Mouse (Mus musculus): ENCODE data around the gene Iqcd.

Gene Iqcd

DNA sequence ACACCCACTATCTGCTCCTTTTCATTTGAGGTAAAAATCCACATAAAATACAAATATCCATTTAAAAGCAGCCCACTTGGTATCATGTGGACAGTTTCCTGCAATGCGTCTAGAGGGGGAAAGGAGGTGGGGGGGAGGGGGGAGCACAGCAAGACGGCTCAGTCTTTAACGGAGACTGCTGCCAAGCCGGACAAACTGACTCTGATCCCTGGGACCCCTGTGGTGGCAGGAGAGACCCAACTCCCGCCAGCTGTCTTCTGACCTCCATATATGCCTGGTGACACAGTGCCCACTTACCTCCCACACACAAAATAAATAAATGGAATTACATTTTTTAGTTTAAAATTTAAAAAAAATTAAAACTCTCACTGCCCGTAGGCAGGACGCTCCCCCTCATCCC, 14.7 kb downstream of the Iqcd start:
- DNase-seq (ENCODE audit: low read depth, low spot score), result no peak

- DNase-seq (ENCODE audit: low read depth, low spot score), result peak; percentile 90
Measured at GRCm38 (mm10) chr5:120604839-120605238, 16.0 kb downstream of the Iqcd start.

- peak; percentile 70 for DNase-seq (ENCODE audit: low read depth, low spot score)
Measured at GRCm38 (mm10) chr5:120605241-120605661, 16.4 kb downstream of the Iqcd start.

GRCm38 (mm10) chr5:120605688-120606087, 16.9 kb downstream of the Iqcd start:
- peak; percentile 97 for DNase-seq (ENCODE audit: low read depth, low spot score)

DNA sequence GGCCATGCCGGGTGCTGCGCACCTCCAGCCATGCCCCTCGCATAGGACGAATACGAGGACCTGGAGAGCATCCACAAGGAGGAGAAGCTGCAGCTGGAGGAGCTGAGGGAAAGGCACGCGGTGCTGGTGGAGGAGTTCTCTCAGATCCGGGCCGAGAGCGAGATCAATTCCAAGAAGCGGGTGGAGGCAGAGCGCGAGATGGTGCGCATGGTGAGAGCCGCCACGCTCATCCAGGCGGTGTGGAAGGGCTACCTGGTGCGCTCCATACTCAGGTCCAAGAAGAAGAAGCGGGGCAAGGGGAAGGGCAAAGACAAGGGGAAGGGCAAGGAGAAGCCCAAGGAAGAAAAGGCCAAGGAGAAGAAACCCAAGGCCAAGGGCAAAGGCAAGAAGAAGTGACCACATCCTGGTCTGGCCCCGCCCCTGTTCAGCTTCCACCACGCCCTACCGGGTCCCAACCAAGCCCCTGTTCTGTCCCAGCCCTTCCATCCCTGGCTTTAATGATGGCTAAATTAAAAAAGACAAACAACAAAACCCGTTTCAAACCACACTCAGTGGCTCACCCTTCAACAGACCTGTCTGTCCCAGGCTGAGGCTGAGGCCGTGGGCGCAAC, 17.9 kb downstream of the Iqcd start:
- no peak for DNase-seq (ENCODE audit: low read depth, low spot score)

DNA sequence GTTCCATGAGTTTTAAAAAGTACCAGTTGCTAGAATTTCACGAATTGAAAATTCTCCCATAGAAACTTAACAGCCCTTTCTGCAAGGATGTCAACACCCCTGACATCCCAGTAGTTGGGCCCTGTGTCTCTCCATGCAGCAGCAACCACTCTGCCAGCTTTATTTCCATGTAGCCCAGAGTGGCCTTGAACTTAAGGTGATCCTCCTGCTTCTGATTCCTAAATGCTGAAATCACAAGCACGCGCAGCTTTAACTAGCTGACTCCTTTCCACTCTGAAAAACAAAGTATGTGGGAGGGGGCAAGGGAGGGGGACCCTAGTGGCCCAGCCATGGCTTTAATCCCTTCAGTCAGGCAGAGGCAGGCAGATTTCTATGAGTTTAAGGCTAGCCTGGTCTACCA, 18.5 kb downstream of the Iqcd start:
- DNase-seq (ENCODE audit: low read depth, low spot score), result peak; percentile 53

GRCm38 (mm10) chr5:120609246-120609775, 20.5 kb downstream of the Iqcd start:
- DNase-seq (ENCODE audit: low read depth, low spot score), result no peak

DNA sequence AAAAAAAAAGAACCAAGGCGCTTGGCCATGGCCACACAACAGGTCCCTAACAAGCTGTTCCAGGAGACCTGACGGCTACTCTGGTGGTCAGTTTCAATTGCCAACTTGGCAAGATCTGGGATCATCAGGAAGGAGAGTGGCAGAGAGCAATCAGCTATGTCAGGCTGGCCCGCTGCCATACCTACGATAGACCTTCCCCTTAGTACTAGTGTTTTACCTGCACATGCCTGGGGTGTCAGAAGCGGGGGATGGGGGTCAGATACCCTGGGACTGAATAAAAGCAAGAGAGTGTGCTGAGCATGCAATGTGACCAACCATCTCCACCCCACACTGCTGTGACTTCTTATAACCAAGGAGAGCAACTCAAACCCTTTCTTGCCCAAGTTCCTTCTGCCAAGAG, 22.1 kb downstream of the Iqcd start:
- DNase-seq (ENCODE audit: low read depth, low spot score), result no peak

- no peak for DNase-seq (ENCODE audit: low read depth, low spot score)
Measured at GRCm38 (mm10) chr5:120611416-120611815, 22.6 kb downstream of the Iqcd start.

GRCm38 (mm10) chr5:120612442-120612821, 23.6 kb downstream of the Iqcd start, which contains the start of the genes Rita1 and Ddx54:
Gene Rita1, minus strand, starts transcription at chr5:120612589.
Gene Ddx54, plus strand, starts transcription at chr5:120612739.
- peak; percentile 96 for DNase-seq (ENCODE audit: low read depth, low spot score)

- peak; percentile 100 for DNase-seq (ENCODE audit: low read depth, low spot score)
Measured at GRCm38 (mm10) chr5:120612822-120613604, 24.2 kb downstream of the Iqcd start.

GRCm38 (mm10) chr5:120615903-120616302, 27.1 kb downstream of the Iqcd start:
- DNase-seq (ENCODE audit: low read depth, low spot score), result peak; percentile 88

DNA sequence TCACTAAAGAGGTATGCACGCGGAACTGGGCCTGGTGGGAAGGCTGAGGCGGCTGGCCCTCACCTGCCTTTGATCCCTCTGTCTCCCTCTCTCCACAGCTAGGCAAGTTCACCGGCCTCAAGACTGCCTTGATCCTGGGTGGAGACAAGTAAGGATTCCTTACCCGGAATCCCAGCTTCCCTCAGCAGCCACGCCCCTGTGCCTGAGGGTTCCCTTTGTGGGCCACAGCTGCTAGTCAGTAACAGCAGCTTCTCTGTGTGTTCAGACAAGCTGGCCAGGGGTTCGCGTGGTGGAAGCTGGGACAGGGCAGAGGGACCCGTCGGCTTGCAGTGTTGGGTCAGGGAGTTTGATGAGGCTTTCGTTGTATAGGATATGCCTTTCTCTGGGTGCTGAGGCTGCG, 30.0 kb downstream of the Iqcd start:
- DNase-seq (ENCODE audit: low read depth, low spot score), result peak; percentile 72

DNA sequence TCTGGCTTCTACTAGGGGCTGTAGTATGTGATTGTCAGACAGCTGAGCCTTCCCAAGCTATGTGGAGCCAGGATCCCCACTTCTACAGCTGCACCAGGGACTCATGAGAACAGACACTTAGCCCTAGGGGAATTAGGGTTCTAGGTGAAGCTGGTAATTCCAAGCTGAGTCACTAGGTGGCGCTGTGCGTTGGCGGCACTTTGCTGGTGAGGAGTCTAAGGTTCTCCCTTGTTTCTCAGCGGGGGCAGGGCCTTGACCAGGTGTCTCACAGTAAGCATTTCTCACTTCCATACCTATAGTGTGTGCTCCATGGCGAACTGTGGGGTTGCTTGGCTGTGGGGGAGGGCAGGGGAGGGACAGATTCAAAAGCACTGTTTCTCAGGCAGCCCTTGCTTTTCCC, 30.4 kb downstream of the Iqcd start:
- DNase-seq (ENCODE audit: low read depth, low spot score), result peak; percentile 85

- peak; percentile 86 for DNase-seq (ENCODE audit: low read depth, low spot score)
Measured at GRCm38 (mm10) chr5:120620375-120621077, 31.7 kb downstream of the Iqcd start.

- no peak for DNase-seq (ENCODE audit: low read depth, low spot score)
Measured at GRCm38 (mm10) chr5:120621078-120621765, 32.4 kb downstream of the Iqcd start.

DNA sequence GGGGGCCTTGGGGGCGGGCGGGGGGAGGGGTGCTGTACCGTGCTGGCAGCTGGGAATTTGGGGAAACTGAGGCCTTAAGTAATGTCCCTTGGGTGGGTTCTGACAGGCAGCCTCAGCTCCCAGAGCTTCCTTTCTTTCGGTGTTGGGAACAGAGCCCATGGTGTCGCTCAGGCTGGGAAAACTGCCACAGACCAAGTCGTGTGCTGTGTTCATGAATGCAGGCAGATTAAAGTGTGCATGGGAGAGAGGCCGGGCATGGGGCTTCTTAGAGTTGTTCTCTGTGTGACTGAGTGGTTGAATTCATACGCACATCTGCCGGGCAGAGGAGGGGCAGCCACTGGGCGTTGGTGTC, 33.0 kb downstream of the Iqcd start:
- no peak for DNase-seq (ENCODE audit: low read depth, low spot score)

DNA sequence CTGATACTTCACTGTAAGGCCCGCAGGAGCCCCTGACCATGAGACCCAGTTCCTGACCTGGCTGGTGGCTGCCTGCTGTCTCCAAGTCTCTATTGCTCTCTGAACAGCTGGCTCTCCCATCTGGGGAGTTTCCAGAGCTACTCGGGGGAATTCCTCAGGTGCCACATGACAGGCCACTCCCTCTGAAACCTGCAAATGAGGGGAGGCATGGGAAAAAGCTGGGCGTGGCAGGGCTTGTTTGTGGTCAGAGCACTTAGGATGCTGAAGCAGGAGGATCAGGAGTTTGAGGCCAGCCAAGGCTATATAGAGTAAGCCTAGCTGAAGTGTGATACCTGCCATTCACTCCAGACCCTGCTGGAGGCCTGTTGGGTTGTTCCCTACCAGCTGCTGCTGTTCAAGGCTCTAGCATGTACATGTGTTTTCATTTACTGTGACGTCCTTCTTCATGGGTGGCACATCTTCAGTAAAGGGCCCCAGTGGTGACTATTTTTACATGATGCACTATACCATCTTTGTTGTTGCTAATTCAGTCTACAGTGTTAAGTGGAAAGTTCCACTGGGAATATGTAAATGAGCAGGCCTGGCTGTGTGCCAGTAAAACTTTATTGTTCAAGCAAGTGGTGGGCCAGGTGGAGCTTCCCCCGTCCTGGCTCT, 33.5 kb downstream of the Iqcd start:
- DNase-seq (ENCODE audit: low read depth, low spot score), result peak; percentile 59

- no peak for DNase-seq (ENCODE audit: low read depth, low spot score)
Measured at GRCm38 (mm10) chr5:120624427-120624826, 35.6 kb downstream of the Iqcd start.

DNA sequence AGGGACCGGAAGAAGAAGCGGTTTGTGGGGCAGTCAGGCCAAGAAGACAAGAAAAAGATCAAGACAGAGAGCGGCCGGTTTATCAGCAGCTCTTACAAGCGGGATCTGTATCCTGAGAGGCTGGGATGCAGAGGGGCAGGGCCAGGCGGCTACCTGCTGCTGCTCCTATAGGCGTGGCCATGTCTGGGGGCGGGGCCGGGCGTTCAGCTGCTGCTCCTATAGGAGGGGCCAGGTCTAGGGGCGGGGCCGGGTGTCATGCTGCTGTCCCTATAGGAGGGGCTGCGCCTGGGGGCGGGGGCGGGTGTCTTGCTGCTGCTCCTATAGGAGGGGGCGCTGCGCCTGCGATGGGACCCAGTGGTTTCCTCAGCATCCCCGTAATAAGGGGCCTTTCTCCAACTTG, 37.6 kb downstream of the Iqcd start:
- peak; percentile 94 for DNase-seq (ENCODE audit: low read depth, low spot score)

All from ES-CJ7 (cell line).